Mouse (Mus musculus) CH12.LX (cell line): ENCODE measurements around the gene Dgkg.

Experiments
- BHLHE40 ChIP-seq: IDR thresholded peaks from 2 replicates; pipeline ENCODE4 v1.6.1; 2011; ENCODE audit warnings: mild to moderate bottlenecking, low read depth, low read length, improper control_type of control experiment
- CTCF ChIP-seq, 2 experiments: IDR thresholded peaks in 1 of 2; conservative IDR thresholded peaks in 1 of 2; 2 replicates each; pipeline ENCODE4 v1.5.1; 2011 to 2012; ENCODE audit warnings: low read depth in 2 of 2, low read length in 2 of 2, improper control_type of control experiment in 1 of 2, inconsistent platforms in 1 of 2, mild to moderate bottlenecking in 1 of 2, moderate library complexity in 1 of 2
- EP300 ChIP-seq: IDR thresholded peaks from 2 replicates; pipeline ENCODE4 v1.6.1; 2011; ENCODE audit warnings: low read length, improper control_type of control experiment
- NELFE ChIP-seq: IDR thresholded peaks from 2 replicates; pipeline ENCODE4 v1.6.1; 2011; ENCODE audit warnings: low read depth, low read length, improper control_type of control experiment
- NRF1 ChIP-seq: IDR thresholded peaks from 2 replicates; pipeline ENCODE4 v1.6.1; 2014; ENCODE audit warnings: low read depth, mild to moderate bottlenecking, inconsistent platforms, low read length, improper control_type of control experiment, moderate library complexity
- POLR2A ChIP-seq: IDR thresholded peaks from 2 replicates; pipeline ENCODE4 v1.6.1; 2011; ENCODE audit warnings: low read depth, mild to moderate bottlenecking, improper control_type of control experiment, low read length
- USF2 ChIP-seq: conservative IDR thresholded peaks from 2 replicates; pipeline ENCODE4 v1.6.1; 2011; ENCODE audit warnings: low read depth, low read length, improper control_type of control experiment

DNA sequence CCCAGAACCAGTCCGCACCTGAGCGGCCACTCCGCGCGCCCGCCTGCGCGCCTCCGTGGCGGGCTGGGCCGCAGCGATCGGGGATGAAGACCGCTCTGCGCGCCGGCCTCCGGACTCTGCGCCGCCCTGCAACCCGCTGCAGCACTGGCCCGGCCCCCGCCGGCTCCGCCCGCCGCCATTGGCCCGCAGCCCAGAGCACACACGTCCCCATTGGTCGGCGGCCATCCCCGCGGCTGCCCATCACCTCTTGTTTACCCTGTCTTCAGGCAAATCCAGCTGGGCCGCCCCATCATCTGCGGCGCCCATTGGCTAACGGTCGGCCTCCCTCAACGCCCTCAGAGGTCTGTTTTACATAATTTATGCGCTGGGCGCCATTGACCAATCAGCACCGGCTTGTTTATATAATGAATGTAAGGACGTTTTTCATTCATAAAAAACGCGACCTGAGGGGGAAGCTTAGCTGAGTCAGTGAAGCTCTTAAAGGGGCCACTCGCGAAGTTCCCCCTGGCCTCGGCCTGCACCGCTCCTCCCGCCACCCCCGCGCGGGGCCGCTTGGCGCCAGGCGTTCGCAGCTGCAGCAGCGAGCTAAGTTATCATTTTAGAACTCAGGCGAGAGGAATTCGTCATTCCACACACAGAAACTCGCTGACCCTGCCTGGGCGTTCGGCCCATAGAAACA is 217.4 kb downstream of the Dgkg start, which contains the start of gene Etv5:
- TF ChIP-seq POLR2A (peak; percentile 86), NELFE (peak; percentile 60; the same call in 1 of the 2 replicates), CTCF (conservative IDR thresholded peaks at IDR 0.05 in 1 of 2, IDR thresholded peaks at IDR 0.05 in 1 of 2; ENCODE audit: low read depth in 2 of 2, low read length in 2 of 2) (no peak), NRF1 (peak; percentile 65), EP300 (no peak), USF2 (no peak), BHLHE40 (0 out of 2 replicates have a peak, but pooled peaks have one; percentile 10)
